Mouse (Mus musculus) adrenal gland, postnatal 14 days (tissue): Measurements from ENCODE around the gene Akr1c13. TPM values are rescaled to one million over a fixed set of nuclear protein-coding genes. Genes with fewer than 3 reads are reported as not detected.
"Not testable (repeated sequence)": the region's sequence is repeated elsewhere in the genome, so short reads cannot be mapped to it uniquely, and the experiment has no call there.

Experiments
- DNase-seq: peaks from one replicate; pipeline ENCODE4 v3.0.0; 2021; ENCODE audit warnings: mixed read lengths
- long read RNA-seq, 2 experiments: library from polyadenylated mRNA; stranded (forward); transcript quantifications; one replicate each; pipeline ENCODE4 v2.0.0; 2021
- total RNA-seq: library from RNA; stranded (reverse); gene quantifications from 2 replicates; pipeline ENCODE4 v1.2.3, GENCODE M21; 2021

Akr1c13 gene
- 24.1 and 28.7 TPM in 2 replicates for total RNA-seq
- long read RNA-seq, experiment 1, transcript Akr1c13-201 (9 exons, 1,262 nt), result major isoform, 14 of 25 reads
- long read RNA-seq, experiment 1, partial matches to known transcripts, result 6 of 25 reads
- long read RNA-seq, experiment 1, other reads (novel, unspliced or antisense), result 5 of 25 reads
- long read RNA-seq, experiment 2, transcript Akr1c13-201 (9 exons, 1,262 nt), result major isoform, 10 of 19 reads
- long read RNA-seq, experiment 2, partial matches to known transcripts, result 7 of 19 reads
- long read RNA-seq, experiment 2, other reads (novel, unspliced or antisense), result 2 of 19 reads

DNA sequence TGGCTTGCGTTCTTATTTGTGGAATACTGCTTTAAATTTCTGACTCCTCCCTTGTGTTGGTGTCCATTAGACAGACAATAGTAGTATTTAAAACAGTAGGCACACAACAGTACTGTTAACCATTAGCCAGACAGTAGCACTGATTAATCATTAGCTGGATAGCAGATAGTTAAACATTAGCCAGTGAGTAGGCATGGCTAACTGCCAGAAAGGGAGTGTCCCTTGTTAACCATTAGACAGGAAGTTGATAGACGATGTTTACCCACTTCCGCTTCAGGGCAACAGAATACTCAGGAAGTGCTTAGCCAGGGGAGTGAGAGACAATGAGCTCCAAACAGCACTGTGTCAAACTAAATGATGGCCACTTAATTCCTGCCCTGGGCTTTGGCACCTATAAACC, at the start of gene Akr1c13:
TSS of gene Akr1c13 (plus strand) at position 247 of the 400 bp plus-strand sequence.
- DNase-seq, result peak; percentile 68

DNA sequence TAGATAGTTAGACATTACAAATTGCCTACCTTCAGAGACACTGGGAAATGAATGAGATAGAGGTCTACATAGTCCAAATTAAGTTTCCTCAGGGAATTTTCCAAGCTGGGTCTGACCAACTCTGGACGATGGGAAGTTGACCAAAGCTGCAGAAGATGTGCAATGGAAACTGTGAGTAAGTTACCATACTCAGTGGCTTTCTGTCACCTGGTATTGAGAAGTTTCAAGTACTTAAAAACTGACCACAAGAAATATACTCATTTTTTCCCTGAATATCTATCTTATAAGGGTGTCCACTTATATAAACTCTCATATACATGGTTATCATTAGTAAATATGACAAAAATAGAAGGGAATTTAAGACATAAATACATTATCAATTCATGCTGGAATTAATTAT, 46.7 kb upstream of the Akr1c13 start:
- DNase-seq, result no peak

DNA sequence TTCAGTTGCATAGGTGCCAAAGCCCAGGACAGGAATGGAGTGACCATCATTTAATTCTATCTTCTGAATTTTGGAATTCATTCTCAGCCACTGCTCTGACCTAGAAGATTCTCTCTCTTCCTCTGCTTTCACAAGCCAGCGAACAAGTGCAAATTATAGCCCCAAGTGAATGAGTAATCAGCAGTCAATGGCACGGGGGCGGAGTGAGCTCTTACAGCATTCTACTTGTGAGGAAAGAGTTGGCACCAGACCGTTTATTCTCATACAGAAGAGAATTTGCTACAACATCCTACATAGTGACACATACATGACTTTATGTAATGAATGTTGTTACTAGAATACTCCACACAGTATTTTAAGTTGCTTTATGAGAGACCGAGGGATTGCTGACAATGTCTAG, 40.4 kb upstream of the Akr1c13 start, which contains the start of gene Akr1c18:
TSS of gene Akr1c18 (minus strand) at position 137 of the 400 bp plus-strand sequence.
- DNase-seq, result peak; percentile 27

DNA sequence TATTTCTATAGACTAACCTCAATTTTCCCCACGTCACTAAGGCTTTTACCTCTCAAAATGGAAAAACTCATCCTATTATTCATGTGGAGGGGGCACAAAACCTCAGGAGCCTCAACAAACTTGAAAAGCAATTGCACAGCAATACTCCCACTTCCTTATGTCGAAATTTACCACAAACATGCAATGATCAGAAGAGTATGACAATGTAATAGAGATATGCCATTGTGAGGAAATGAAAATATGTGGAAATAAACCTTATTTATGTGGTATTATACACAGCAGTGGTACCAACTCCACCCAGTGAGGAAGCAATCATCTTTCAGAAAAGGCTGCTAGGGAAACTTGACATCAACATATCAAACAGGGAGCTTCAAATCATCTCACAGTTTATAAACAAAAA, 38.0 kb upstream of the Akr1c13 start:
- DNase-seq, result no peak

DNA sequence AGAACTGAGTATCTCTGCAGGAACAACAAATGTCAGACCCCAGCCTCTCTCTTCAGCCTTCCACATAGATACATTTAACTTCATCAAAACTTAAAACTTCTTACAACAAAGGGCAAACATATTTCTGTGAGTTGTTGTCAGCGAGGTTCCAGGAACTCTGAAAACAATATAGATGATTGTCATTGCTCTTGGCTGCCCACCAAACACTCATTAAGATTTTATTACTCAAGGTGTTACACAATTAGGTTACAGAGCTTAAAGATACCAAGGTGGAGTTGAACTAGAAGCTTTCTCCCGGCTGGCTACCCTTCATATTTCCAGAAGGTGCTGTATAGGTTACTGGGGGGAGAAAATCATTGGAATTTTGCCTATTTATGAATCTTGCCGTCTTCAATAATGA, 37.4 kb upstream of the Akr1c13 start:
- DNase-seq, result no peak

DNA sequence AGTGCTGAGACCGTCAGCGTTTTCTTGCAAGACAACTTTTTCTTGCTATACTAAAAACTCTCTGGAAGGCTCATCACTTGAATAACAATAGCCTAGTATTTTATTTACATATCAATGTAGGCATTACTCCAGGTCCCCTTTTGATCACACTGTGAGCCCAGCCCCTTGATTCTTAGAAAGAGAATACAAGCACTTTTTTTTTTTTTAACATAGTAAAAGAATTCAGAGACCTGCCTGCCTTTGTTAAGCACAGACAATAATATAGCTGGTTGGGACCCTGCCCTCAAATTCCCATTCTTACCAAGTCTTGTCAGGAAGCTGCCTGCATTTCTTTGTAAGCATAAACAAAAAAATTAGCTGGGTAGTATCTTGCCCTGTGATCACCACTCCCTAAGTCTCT, 35.7 kb upstream of the Akr1c13 start:
- no peak for DNase-seq

DNA sequence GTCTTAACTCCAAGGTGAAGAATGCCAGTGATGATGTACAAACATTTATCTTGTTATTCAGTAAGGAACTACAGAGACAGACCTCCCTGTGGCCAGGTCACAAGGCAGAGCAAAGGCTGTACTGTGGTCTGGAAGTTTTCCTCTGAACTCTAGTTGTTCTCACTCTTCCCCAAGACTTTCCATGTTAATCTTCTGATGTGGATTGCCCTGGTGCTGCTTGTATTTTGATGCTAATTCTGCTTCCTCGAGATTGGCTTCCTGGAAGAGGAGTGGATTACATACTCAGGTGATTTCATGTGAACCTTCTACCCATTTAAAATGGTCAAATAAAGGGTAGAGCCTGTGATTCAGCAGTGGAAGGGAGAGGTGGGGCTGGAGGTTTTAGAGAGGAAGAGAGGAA, 22.9 kb upstream of the Akr1c13 start:
- no peak for DNase-seq

DNA sequence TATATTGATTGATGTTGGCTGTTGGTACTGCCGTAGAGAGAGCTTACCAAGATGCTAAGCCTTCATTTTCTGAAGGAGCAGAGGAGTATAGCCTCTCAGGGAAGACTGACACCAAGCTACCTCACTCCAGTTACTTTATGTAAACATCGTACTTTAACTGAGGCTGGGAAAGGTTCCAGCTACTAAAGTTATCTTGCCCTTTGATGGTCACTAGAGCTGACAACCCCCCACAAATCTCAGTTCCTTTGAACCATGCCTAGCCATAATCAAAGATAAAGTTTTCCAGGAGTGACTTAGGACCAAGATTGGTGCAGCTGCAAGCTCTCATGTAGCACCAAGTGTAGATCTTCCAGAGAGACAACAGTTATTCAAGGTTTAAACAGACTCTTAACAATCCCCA, 18.0 kb upstream of the Akr1c13 start:
- no peak for DNase-seq

DNA sequence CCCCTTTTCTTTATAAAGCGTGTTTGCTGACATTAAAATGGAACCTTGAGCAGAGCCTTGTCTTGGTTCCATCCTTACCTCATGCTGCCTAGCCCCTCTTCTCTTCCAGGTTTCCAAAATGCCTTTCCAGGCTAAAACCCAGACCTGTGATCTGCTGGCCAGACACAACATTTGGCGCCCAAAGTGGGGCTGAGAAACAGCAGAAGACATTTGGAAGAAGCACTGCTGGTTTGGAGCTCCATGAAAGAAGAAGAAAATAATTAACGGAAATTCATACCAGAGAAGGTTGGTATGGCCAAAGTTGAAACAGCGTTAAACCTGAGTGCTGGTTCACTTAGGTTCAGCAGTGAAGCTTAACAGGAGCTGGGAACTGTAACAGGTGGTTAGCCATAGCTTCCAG, 9.6 kb upstream of the Akr1c13 start:
- not testable (repeated sequence) for DNase-seq

DNA sequence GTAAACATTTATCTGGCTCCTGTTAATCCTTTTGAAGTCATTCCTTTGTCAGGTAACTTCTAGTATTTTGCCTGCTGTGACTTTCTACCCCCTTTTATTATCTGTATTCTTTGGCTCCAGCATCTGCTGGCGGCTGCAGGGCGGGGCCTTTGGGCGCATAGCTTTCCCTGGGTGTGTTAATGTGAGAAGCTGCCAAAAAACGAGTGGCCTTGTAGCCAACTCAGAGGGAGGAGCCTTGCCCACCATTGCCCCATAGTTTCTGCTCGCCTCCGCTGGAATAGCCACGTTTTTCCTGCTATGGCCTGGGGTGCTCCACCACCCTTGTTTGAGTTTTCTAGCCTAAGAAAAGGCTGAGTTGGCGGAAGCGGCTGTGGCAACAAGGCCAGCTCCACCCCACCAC, 7.8 kb upstream of the Akr1c13 start:
- DNase-seq, result no peak

DNA sequence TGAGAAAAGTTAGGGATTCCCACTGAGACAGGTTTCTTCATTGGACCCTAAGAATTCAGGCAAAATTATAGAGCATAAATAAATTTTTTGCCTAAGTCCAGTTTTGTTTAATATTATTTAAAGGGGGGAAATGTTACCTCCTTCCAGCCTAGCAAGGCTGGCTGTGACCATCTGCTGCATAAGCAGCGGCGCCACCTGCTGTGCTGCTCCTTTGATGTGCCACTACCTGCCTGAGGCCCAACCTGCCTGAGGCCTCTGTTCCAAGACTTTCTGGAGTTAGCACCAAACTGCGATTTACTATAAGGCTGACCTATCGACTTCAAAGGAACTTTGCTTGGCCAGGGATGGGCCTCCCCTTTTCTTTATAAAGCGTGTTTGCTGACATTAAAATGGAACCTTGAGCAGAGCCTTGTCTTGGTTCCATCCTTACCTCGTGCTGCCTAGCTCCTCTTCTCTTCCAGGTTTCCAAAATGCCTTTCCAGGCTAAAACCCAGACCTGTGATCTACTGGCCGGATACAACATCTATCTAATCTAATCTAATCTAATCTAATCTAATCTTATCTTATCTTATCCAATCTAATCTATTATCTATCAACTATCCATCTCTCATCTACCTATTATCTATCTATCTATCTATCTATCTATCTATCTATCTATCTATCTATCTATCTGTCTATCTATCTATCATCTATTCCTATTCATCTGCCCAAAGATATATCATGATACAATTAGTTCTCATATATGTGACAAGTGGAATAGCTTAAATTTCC, 4.1 kb upstream of the Akr1c13 start:
- DNase-seq, result peak; percentile 10

DNA sequence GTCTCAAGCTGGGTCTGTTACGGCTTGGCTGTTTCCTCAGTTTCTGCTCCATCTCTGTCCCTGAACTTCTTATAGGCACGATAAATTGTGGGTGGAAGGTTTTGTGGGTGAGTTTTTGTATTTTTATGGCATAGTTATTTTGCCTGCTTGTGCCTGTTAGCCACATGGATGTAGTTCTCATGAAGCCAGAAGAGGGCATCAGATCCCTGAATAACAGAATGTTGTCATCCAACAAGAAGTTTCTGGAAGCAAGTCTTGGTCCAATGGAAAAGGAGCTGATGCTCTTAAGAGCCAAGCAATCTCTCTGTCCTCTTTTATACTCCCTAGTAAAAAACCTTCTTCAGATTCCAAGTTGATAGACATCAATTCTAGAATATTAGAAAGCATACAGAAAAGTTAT, 2.8 kb upstream of the Akr1c13 start:
- DNase-seq, result peak; percentile 21

DNA sequence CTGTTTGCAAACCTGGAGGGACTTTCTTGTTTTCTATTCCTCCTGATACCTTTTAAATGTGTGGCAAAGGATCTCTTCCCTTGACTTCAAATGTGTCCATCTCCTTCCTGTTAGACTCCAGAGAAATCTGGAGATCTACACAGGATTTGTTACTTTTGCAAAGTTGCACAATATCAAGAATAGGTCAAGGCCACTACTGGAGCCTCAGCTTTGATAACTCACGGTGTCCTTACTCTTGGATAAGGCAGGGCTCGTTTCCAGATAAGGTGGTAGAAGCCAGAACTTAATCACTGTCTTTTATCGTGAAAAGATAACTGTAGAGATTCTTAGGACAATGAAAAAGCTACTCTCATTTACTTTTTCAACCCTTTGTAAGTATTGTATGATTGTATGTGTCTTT, 1.6 kb downstream of the Akr1c13 start:
- DNase-seq, result no peak

DNA sequence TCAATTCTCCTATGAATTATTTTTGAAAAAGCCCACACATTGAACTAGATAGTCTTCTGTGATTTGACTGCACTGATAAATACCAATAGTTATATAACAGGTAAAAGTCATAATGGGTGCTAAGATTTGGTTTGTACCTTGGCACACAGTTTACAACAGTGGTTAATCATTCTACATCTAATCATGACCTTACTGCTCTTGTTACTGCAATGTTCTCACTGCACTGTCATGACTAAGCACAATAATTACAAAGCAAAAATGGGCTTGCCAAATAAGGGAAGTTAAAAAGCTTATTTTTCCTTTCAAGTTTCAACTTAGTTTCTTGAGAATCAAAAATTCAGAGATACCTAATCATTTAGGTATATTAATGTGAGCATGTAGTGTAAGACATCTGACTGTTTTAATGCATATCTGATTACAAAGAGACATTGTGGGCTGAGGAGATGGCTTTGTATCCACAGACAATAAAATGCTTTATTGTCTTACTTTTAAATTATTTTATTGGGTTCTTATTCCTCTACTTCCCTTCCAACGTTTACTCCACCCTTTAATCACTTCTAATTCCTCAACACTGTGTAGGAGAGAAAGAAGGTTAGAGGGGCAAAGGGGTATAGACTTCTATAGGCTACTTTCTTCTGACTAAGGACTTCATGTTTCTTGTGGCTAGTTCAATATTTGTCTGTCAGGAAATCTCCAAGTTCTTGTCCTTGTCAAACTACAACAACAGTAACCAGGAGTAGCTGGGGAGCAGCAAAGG, 15.4 kb downstream of the Akr1c13 start:
- no peak for DNase-seq

DNA sequence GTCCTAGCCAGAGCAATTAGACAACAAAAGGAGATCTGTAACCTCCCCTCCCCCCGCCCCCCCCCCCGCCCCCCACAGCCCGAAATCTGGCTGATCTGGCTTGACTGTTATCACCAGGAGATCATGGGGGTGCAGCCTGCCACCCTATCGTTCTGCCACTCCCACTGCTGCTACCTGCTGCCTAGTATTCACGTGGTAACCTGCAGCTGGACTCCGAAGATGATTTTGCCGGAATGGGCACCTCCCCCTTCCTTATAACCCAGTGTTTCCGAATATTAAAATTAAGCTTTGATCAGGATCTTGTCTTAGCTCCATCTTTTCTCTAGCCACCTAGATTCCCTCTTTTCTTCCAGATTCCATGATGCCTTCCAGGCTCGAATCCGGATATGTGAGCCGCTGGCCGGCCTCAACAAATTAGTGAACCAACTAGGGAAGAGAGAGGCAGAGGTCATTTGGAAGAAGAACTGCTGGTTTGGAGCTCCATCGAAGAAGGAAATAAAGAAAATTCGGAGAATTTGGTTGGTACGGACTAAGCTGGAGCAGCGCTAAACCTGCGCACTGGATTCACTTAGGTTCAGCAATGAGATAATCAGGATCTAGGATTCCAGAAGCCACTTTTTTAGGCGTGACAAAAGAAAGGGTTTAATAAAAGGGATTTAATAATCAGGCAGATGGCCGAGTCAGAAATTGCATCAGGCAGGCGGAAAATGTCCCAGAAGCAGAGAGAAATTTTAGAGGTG, 20.8 kb downstream of the Akr1c13 start:
- DNase-seq, result no peak

DNA sequence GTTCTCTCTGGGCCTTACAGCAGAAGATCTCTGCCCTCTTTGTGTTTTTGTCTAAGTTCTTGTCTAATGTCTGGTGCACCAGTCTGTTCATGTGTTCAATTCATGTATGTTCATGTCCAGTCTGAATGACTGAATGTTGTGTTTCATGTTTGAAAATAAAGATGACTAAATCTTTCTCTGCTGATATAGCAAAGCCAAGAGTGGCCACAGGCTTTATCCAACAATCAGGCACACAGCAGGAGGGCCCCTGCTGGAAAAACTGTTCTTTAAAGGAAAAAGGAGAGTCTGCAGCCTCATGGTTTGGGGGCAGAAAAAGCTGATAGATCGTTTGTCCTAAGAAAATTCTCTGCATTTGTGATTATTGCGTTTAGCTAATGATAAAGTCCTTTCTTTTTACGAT, 21.4 kb downstream of the Akr1c13 start:
- no peak for DNase-seq

DNA sequence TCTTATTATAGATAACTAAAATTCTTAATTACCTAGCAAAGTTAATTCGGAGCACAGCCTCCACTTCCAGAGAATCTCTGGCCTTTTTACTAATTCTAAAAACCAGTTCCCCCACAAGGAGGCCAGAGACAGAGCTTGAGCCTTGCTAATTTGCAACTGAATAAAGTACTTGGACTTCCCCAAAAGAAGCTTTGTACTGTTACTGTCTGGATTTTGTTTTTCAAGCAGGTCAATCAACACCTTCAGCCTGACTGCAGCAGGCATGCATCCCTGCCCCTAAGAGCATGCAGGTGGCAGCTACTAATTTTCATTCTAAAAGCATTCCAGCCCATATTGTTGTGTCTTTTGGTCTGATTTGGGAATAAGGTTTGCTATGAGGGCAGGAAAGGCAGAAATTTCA, 24.5 kb downstream of the Akr1c13 start:
- DNase-seq, result not testable (repeated sequence)

DNA sequence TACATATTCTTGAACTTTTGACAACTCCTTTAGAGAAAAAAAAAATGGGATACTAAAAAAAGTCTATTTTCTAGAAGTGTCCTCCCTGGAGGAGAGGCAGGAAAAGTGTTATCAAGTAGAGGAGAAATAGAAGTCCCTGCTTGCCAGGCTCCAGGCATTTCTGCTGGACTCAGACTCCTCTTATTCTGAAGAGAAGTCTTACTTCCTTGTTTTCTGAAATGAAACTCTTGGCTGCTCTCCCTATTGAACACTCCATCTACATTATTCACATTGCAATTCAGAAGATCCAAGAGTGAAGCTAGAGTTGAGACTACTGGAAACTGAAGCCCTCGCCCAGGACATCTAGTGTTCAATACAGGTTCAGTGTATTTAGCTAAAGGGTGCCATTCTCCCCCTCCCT, 37.5 kb downstream of the Akr1c13 start, which contains the start of gene Akr1c19:
TSS of gene Akr1c19 (plus strand) at position 260 of the 400 bp plus-strand sequence.
- no peak for DNase-seq

DNA sequence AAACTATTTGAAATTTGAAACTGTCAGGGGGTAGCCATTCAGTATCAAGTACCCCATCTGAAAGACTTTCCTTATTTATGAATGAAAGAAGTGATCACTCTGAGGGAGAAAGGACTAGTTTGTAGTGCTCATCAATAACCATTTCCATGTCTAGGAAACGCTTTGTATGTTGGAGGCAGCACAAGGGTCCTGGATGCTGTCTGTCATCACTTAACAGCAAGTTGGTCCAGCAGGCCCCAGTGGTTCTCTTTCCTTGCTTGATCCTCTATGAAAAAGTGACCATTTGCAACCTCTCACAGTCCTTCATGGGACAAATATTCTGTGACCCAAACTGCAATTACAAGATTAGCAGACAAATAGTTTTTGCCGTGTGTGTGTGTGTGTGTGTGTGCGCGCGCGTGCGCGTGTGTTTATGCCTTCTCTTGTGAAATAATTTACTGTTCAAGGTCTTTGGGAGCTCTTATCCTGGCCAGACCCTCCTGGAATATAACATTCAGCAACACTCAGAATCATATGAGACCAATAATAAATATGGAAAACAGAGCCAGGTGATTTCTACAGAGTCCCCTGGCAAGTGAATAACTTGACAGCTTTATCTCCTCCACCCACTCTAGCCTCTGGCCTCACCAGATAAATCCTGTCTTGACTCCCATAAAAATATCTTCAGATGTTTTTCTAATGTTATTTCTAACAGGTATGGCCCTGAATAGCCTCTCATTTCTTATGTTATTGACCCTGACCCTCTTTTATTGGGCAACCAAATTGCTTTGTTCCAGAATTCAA, 40.1 kb downstream of the Akr1c13 start:
- DNase-seq, result no peak

DNA sequence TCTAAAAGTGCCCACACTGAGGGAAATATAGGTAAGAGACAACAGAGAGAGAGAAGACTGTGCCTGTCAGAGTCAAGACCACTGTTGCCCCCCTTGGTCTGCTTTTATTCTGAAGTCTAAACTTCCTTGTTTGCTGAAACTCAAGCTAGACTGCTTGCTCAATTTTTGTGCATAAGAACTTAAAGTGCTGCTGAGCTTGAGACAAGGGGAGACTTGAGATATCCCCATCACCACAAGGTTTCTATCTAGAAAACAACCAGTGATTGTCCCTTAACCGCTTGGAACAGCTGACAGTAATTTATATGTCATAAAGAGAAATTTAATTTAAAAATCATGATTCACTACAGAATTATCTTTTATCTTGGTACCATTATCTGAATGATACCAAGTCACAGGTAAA, 42.2 kb downstream of the Akr1c13 start:
- no peak for DNase-seq

DNA sequence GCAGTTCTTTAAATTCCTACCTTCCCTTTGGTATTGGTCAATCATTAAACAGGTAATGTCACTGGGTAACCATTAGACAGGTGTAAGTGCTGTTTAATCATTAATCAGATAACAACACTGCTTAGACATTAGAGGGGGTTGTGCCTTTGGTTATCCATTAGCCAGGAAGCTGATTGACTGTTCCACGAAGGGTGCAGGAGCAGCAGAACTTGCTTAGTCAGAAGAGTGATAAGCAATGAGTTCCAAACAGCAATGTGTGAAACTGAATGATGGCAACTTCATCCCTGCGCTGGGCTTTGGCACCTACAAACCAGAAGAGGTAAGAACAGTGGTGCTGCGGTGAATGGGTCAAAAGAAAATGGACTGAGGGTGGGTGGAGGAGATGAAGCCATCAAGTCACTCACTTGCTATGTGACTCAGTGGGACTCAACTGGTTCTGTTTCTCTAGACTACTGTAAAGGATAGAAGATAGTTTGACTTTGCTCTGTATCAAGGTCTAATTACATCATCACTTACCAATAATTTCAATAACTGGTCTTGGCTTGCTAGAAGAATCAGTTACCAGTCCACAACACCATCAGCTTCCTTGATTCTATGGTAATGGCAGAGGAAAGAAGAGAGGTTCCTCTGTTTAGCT, 42.7 kb downstream of the Akr1c13 start:
- DNase-seq, result no peak
